Comparison of ENCODE assay signal across 25 mouse cellular contexts in the genomic region with DNA sequence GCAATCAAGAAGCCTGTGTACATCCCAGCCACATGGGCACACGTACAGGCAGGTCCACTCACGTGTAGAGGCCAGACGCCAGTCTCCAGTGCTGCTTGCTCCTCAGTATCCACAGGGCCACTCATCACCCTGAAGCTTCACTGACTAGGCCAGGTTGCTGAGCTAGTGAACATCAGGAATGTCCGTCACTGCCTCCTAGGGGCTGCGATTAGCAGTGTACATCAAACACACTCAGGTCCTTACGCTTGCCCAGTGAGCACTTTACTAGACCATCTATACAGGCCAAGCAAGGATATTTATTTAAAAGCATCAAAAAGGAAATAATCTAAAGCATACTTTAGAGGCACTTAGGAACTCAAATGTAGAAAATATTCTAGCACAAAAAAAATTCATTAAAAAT.
DNase-seq lines count a peak whose midpoint lies in the region; ATAC-seq and TF ChIP-seq lines count a peak whose summit lies in the region.
"Had no signal": no experiment of that assay in that cellular context is flagged by ENCODE, and none has a peak within 500 bp of the region (broad histone marks: within the 10 kb centered on the region; RNA-seq: fewer than 3 reads in every experiment).

No protein-coding gene starts in this region.

- peaks cover 0 to 27% of the 10 kb centered on the region in 2 experiments for H3K36me3 ChIP-seq in CH12.LX (replicated peaks in 1 of 2; ENCODE audit: control insufficient read depth in 1 of 2, insufficient read depth in 1 of 2, low read length in 1 of 2)
- H3K36me3 ChIP-seq in ES-Bruce4 (ENCODE audit: control insufficient read depth, insufficient read depth, low read length, poor library complexity, severe bottlenecking): no peaks in the 10 kb centered on the region
- no peaks in the 10 kb centered on the region for H3K36me3 ChIP-seq in kidney, embryonic 16.5 days (ENCODE audit: insufficient read depth, low read length)
- H3K36me3 ChIP-seq: heart, embryonic 13.5 days; intestine, embryonic 15.5 days; midbrain, embryonic 12.5 days; neural tube, embryonic 12.5 days had no signal

- dilution Hi-C loops in CH12.LX (cut with MboI; ENCODE audit: extremely low pct_ligation_motif_present, extremely low pct_unique_long_range_greater_than_20kb, low sequenced_read_pairs): no loop called here

- TF ChIP-seq EP300 in CH12.LX (IDR thresholded peaks at IDR 0.05; ENCODE audit: low read length): no peak
- TF ChIP-seq EP300 in ES-Bruce4 (IDR thresholded peaks at IDR 0.05; ENCODE audit: insufficient read depth, low read depth, low read length): no peak

- TF ChIP-seq POLR2A in CH12.LX (IDR thresholded peaks at IDR 0.05; ENCODE audit: low read depth, low read length): no peak
- no peak for TF ChIP-seq POLR2A in ES-Bruce4 (IDR thresholded peaks at IDR 0.05; ENCODE audit: insufficient read depth, low read length)
- no peak for TF ChIP-seq POLR2A in brain, embryonic 14.5 days (IDR thresholded peaks at IDR 0.05; ENCODE audit: borderline replicate concordance, extremely low read depth, insufficient read depth, insufficient read length, poor library complexity, severe bottlenecking)

- 0 out of 2 replicates have a peak, but pooled peaks have one; percentile 12 for TF ChIP-seq CTCF in layer of hippocampus, adult 2 months (conservative IDR thresholded peaks at IDR 0.05)
- peak in 1 of 2 experiments; percentile 54; a peak in 2 of 4 replicates for TF ChIP-seq CTCF in CH12.LX (conservative IDR thresholded peaks at IDR 0.05 in 1 of 2, IDR thresholded peaks at IDR 0.05 in 1 of 2; ENCODE audit: low read depth in 2 of 2, low read length in 2 of 2)
- peak; percentile 13 for TF ChIP-seq CTCF in ES-Bruce4 (IDR thresholded peaks at IDR 0.05; ENCODE audit: low read depth, low read length)
- TF ChIP-seq CTCF in brain, embryonic 14.5 days (IDR thresholded peaks at IDR 0.05; ENCODE audit: borderline replicate concordance, extremely low read depth, insufficient read depth, insufficient read length): peak; percentile 11; the same call in 1 of the 2 replicates

- 91% methylated on average over 6 of the region's 6 CpGs for WGBS in kidney, embryonic 16.5 days

- H3K4me2 ChIP-seq in CH12.LX (ENCODE audit: insufficient read depth, low read depth, poor library complexity, severe bottlenecking): no peak overlapping the region
- no peak overlapping the region for H3K4me2 ChIP-seq in kidney, embryonic 16.5 days (replicated peaks; ENCODE audit: low read depth, low read length)
- H3K4me2 ChIP-seq: forebrain, embryonic 13.5 days; heart, embryonic 13.5 days; intestine, embryonic 15.5 days; limb, embryonic 13.5 days; liver, embryonic 11.5 days; midbrain, embryonic 12.5 days; neural tube, embryonic 12.5 days had no signal

- no peak for DNase-seq in layer of hippocampus, adult 2 months (ENCODE audit: low spot score in 2 of 2)
- DNase-seq in layer of hippocampus, postnatal 36 days: no peak
- peak; percentile 41 for DNase-seq in CH12.LX (ENCODE audit: extremely low read depth)
- DNase-seq in brain, embryonic 14.5 days (ENCODE audit: low read depth): no peak
- no peak for DNase-seq in cerebellum, adult 9-10 months
- no peak for DNase-seq in cerebellum, postnatal 4 days (ENCODE audit: low spot score in 2 of 2)
- DNase-seq: adrenal gland, postnatal 14 days; cerebellum, adult 11-12 months; cerebellum, postnatal 10 days; heart, postnatal 14 days; kidney, adult 2 months; kidney, postnatal 4 days; layer of hippocampus, adult 9-11 months had no signal

- H3K27ac ChIP-seq in layer of hippocampus, adult 2 months: no peak overlapping the region
- H3K27ac ChIP-seq in CH12.LX (ENCODE audit: insufficient read depth, low read depth) (no peak overlapping the region), ES-Bruce4 (ENCODE audit: insufficient read depth, low read length) (no peak overlapping the region)
- H3K27ac ChIP-seq in kidney, embryonic 16.5 days (ENCODE audit: low read length): no peak overlapping the region
- H3K27ac ChIP-seq: forebrain, embryonic 13.5 days; heart, embryonic 13.5 days; intestine, embryonic 15.5 days; kidney, postnatal 0 days; limb, embryonic 13.5 days; midbrain, embryonic 12.5 days; neural tube, embryonic 12.5 days had no signal

- in situ Hi-C loops in CH12.LX (cut with MboI; ENCODE audit: low pct_ligation_motif_present, low pct_unique_long_range_greater_than_20kb, low sequenced_read_pairs): loop anchor here (10.0 kb wide), 1 partner anchor 411 kb away; no protein-coding TSS in a partner anchor

- H3K4me3 ChIP-seq in layer of hippocampus, adult 2 months: no peak overlapping the region
- H3K4me3 ChIP-seq in CH12.LX (replicated peaks in 1 of 3; ENCODE audit: low read depth in 2 of 3, low read length in 2 of 3, poor library complexity in 1 of 3) (no peak overlapping the region), ES-Bruce4 (ENCODE audit: low read depth, low read length) (no peak overlapping the region)
- H3K4me3 ChIP-seq in kidney, embryonic 16.5 days (ENCODE audit: low read length): no peak overlapping the region
- H3K4me3 ChIP-seq: forebrain, embryonic 13.5 days; heart, embryonic 13.5 days; intestine, embryonic 15.5 days; limb, embryonic 13.5 days; midbrain, embryonic 12.5 days; myocyte; neural tube, embryonic 12.5 days had no signal

- H3K79me2 ChIP-seq in CH12.LX (replicated peaks; ENCODE audit: control insufficient read depth, extremely low read depth, insufficient read depth, poor library complexity, severe bottlenecking): peaks cover 9% of the 10 kb centered on the region

- ATAC-seq in kidney, embryonic 16.5 days (ENCODE audit: low FRiP score, low TSS enrichment): no peak
- ATAC-seq: forebrain, embryonic 13.5 days; hindbrain, embryonic 16.5 days; intestine, embryonic 15.5 days had no signal

- H3K9me3 ChIP-seq in CH12.LX (replicated peaks; ENCODE audit: low read length) (no peaks in the 10 kb centered on the region), ES-Bruce4 (replicated peaks; ENCODE audit: control insufficient read depth, insufficient read depth, low read length, poor library complexity, severe bottlenecking) (no peaks in the 10 kb centered on the region)
- no peaks in the 10 kb centered on the region for H3K9me3 ChIP-seq in kidney, embryonic 16.5 days (ENCODE audit: low read length)
- H3K9me3 ChIP-seq: forebrain, embryonic 13.5 days; heart, embryonic 13.5 days; intestine, embryonic 15.5 days; limb, embryonic 13.5 days; midbrain, embryonic 12.5 days; neural tube, embryonic 12.5 days had no signal

- H3K4me1 ChIP-seq in CH12.LX (ENCODE audit: control insufficient read depth in 1 of 2, insufficient read depth in 2 of 2) (peaks cover 14 to 65% of the 10 kb centered on the region in 2 experiments), ES-Bruce4 (ENCODE audit: control insufficient read depth, insufficient read depth, low read length) (peaks cover 1% of the 10 kb centered on the region)
- H3K4me1 ChIP-seq in kidney, embryonic 16.5 days (ENCODE audit: insufficient read depth, low read length): no peaks in the 10 kb centered on the region; the same call in 1 of the 2 replicates
- H3K4me1 ChIP-seq: heart, embryonic 13.5 days; intestine, embryonic 15.5 days; midbrain, embryonic 12.5 days; neural tube, embryonic 12.5 days had no signal

- H3K9ac ChIP-seq in CH12.LX (ENCODE audit: insufficient read depth, low read depth) (no peak overlapping the region), ES-Bruce4 (ENCODE audit: low read depth, poor library complexity, severe bottlenecking) (no peak overlapping the region)
- no peak overlapping the region for H3K9ac ChIP-seq in kidney, embryonic 16.5 days (replicated peaks; ENCODE audit: low read length)
- H3K9ac ChIP-seq: forebrain, embryonic 13.5 days; heart, embryonic 13.5 days; intestine, embryonic 15.5 days; limb, embryonic 13.5 days; midbrain, embryonic 12.5 days; neural tube, embryonic 12.5 days had no signal

- no peaks in the 10 kb centered on the region for H3K27me3 ChIP-seq in CH12.LX (replicated peaks)
- no peaks in the 10 kb centered on the region for H3K27me3 ChIP-seq in ES-Bruce4 (ENCODE audit: control insufficient read depth, insufficient read depth, low read length, poor library complexity, severe bottlenecking)
- no peaks in the 10 kb centered on the region for H3K27me3 ChIP-seq in kidney, embryonic 16.5 days (ENCODE audit: insufficient read depth, low read length)
- H3K27me3 ChIP-seq: forebrain, embryonic 13.5 days; heart, embryonic 13.5 days; intestine, embryonic 15.5 days; limb, embryonic 13.5 days; midbrain, embryonic 12.5 days; neural tube, embryonic 12.5 days had no signal

- no peak; the same call in 1 of the 2 replicates for TF ChIP-seq RAD21 in CH12.LX (IDR thresholded peaks at IDR 0.05; ENCODE audit: low read depth, low read length)

TF ChIP-seq in CH12.LX, 34 proteins besides CTCF, POLR2A, EP300 and RAD21:
- TF ChIP-seq SMC3 (IDR thresholded peaks at IDR 0.05; ENCODE audit: low read depth, low read length): peak; percentile 23; the same call in 1 of the 2 replicates
- no peak for TF ChIP-seq SIN3A (IDR thresholded peaks at IDR 0.05; ENCODE audit: low read length)
